Mouse (Mus musculus) stomach, embryonic 14.5 days (tissue): ENCODE data around the gene Acbd4. TPM values are rescaled to one million over a fixed set of nuclear protein-coding genes. Genes with fewer than 3 reads are reported as not detected.

ENCODE experiments used
- ATAC-seq: fragments of 200-750 bp; cut with Nextera tagmentation; 2 replicates; pipeline ENCODE4 v1.8.0; 2017; ENCODE audit warnings: low read depth, moderate TSS enrichment; ENCODE audit not compliant: insufficient number of reproducible peaks, insufficient read depth, low FRiP score
- H3K27ac ChIP-seq: fragments of 300-500 bp; sonication (generic); 2 replicates; pipeline ENCODE4 v1.5.1; 2014; ENCODE audit warnings: mild to moderate bottlenecking, low read length, moderate library complexity, mixed read lengths
- H3K27me3 ChIP-seq: fragments of 300-500 bp; sonication (generic); 2 replicates; pipeline ENCODE4 v1.6.1; 2014; ENCODE audit warnings: low read length, control low read depth, mixed read lengths; ENCODE audit not compliant: control insufficient read depth, insufficient read depth
- H3K36me3 ChIP-seq: fragments of 300-500 bp; sonication (generic); 2 replicates; pipeline ENCODE4 v1.6.1; 2014; ENCODE audit warnings: mild to moderate bottlenecking, control low read depth, low read length, moderate library complexity, mixed read lengths; ENCODE audit not compliant: control insufficient read depth, insufficient read depth
- H3K4me1 ChIP-seq: fragments of 300-500 bp; sonication (generic); 2 replicates; pipeline ENCODE4 v1.6.1; 2014; ENCODE audit warnings: low read length, control low read depth, mixed read lengths; ENCODE audit not compliant: control insufficient read depth, insufficient read depth
- H3K4me2 ChIP-seq: fragments of 300-500 bp; sonication (generic); replicated peaks from 2 replicates; pipeline ENCODE4 v1.6.1; 2014; ENCODE audit warnings: low read depth, low read length, control low read depth
- H3K4me3 ChIP-seq: fragments of 300-500 bp; sonication (generic); 2 replicates; pipeline ENCODE4 v1.5.1; 2014; ENCODE audit warnings: low read depth, low read length, control low read depth
- H3K9ac ChIP-seq: fragments of 300-500 bp; sonication (generic); replicated peaks from 2 replicates; pipeline ENCODE4 v1.6.1; 2014; ENCODE audit warnings: low read depth, mild to moderate bottlenecking, control low read depth, low read length, moderate library complexity, mixed read lengths
- H3K9me3 ChIP-seq: fragments of 300-500 bp; sonication (generic); 2 replicates; pipeline ENCODE4 v1.6.1; 2016; ENCODE audit warnings: low read depth, low read length, control low read depth; ENCODE audit not compliant: control insufficient read depth
- WGBS: fragments of 180-500 bp; shearing (Covaris S2); extraction: QIAGEN DNeasy Blood & Tissue Kit; methylation state at CpG from one replicate; pipeline ENCODE4 v1.1.7; 2014; 5-methylcytosine and 5-hydroxymethylcytosine counted together
- polyA plus RNA-seq: library from polyadenylated mRNA; unstranded; fragments of >200 nt; fragmentation: Nextera tagmentation; extraction: Ambion mirVana; gene quantifications from 2 replicates; pipeline ENCODE4 v1.2.1, GENCODE M21; 2014

The Acbd4 gene
- polyA plus RNA-seq, 1 experiment from 2014 or later: 17.7 TPM

DNA sequence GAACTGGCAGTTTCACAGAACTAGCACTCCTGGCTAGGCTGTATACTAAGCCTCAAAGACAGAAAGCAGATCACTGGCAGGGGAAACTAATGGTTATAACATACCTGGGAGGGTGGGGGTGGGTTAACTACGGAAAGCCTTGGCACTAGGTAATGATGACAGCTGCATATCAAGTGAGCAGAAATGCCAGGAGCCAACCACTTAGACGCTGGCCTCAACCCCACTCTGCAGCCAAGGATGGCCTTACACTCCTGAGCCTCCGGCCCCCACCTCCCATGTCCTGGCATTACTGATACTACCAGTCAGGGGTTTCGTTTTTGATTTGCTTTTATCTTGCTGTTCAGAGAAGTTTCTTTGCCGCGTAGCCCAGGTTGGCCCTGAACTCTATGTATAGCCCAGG, 5.7 kb upstream of the Acbd4 start:
- no peaks in the 10 kb centered on the region for H3K36me3 ChIP-seq
- no peak overlapping the region for H3K9ac ChIP-seq
- no peak overlapping the region for H3K27ac ChIP-seq
- peaks cover 5% of the 10 kb centered on the region; the same call in 1 of the 2 replicates for H3K27me3 ChIP-seq
- no peaks in the 10 kb centered on the region for H3K9me3 ChIP-seq
- H3K4me3 ChIP-seq: no peak overlapping the region
- no peak for ATAC-seq
- 91% methylated on average over 6 of the region's 6 CpGs for WGBS
- peaks cover 9% of the 10 kb centered on the region for H3K4me1 ChIP-seq
- no peak overlapping the region for H3K4me2 ChIP-seq

GRCm38 (mm10) chr11:103096979-103097894, 4.2 kb upstream of the Acbd4 start:
- Histone ChIP-seq H3K36me3 (no peaks in the 10 kb centered on the region), H3K4me1 (peaks cover 11% of the 10 kb centered on the region), H3K9me3 (no peaks in the 10 kb centered on the region), H3K9ac (no peak overlapping the region), H3K27ac (peak overlapping the region; percentile 85), H3K4me3 (peak overlapping the region; percentile 12; the same call in 1 of the 2 replicates), H3K27me3 (peaks cover 5% of the 10 kb centered on the region; the same call in 1 of the 2 replicates), H3K4me2 (peak overlapping the region; percentile 35)
- peak; percentile 17; the same call in 1 of the 2 replicates for ATAC-seq
- 16% methylated on average over 22 of the region's 22 CpGs for WGBS

GRCm38 (mm10) chr11:103098531-103099190, 2.8 kb upstream of the Acbd4 start:
- Histone ChIP-seq H3K36me3 (no peaks in the 10 kb centered on the region), H3K27me3 (peaks cover 5% of the 10 kb centered on the region; the same call in 1 of the 2 replicates), H3K9me3 (no peaks in the 10 kb centered on the region), H3K27ac (no peak overlapping the region), H3K4me3 (no peak overlapping the region), H3K4me1 (peaks cover 11% of the 10 kb centered on the region), H3K4me2 (no peak overlapping the region), H3K9ac (no peak overlapping the region)
- 79% methylated on average over 11 of the region's 11 CpGs for WGBS
- ATAC-seq: no peak

GRCm38 (mm10) chr11:103099352-103099940, 2.0 kb upstream of the Acbd4 start:
- peaks cover 11% of the 10 kb centered on the region for H3K4me1 ChIP-seq
- no peaks in the 10 kb centered on the region for H3K36me3 ChIP-seq
- no peak overlapping the region for H3K4me2 ChIP-seq
- no peak overlapping the region for H3K27ac ChIP-seq
- no peaks in the 10 kb centered on the region for H3K9me3 ChIP-seq
- 61% methylated on average over 12 of the region's 12 CpGs for WGBS
- no peak overlapping the region for H3K4me3 ChIP-seq
- H3K9ac ChIP-seq: no peak overlapping the region
- ATAC-seq: no peak
- peaks cover 5% of the 10 kb centered on the region; the same call in 1 of the 2 replicates for H3K27me3 ChIP-seq

- WGBS: 73% methylated on average over 8 of the region's 8 CpGs
- no peaks in the 10 kb centered on the region for H3K36me3 ChIP-seq
- no peak overlapping the region for H3K4me2 ChIP-seq
- no peak overlapping the region for H3K9ac ChIP-seq
- H3K4me1 ChIP-seq: peaks cover 11% of the 10 kb centered on the region
- ATAC-seq: no peak
- H3K4me3 ChIP-seq: no peak overlapping the region
- no peak overlapping the region for H3K27ac ChIP-seq
- no peaks in the 10 kb centered on the region for H3K9me3 ChIP-seq
- peaks cover 5% of the 10 kb centered on the region; the same call in 1 of the 2 replicates for H3K27me3 ChIP-seq
Measured at GRCm38 (mm10) chr11:103100361-103100760, 1.1 kb upstream of the Acbd4 start.

GRCm38 (mm10) chr11:103101866-103102501, 502 bp downstream of the Acbd4 start:
- H3K27ac ChIP-seq: no peak overlapping the region
- peak overlapping the region; percentile 55 for H3K4me3 ChIP-seq

GRCm38 (mm10) chr11:103102725-103103349, 1.4 kb downstream of the Acbd4 start:
- peak overlapping the region; percentile 55 for H3K4me3 ChIP-seq
- H3K27me3 ChIP-seq: peaks cover 5% of the 10 kb centered on the region; the same call in 1 of the 2 replicates
- H3K27ac ChIP-seq: no peak overlapping the region
- no peak overlapping the region for H3K9ac ChIP-seq
- H3K4me1 ChIP-seq: 0 out of 2 replicates have a peak, but pooled peaks cover 2% of the 10 kb centered on the region
- H3K36me3 ChIP-seq: no peaks in the 10 kb centered on the region
- no peaks in the 10 kb centered on the region for H3K9me3 ChIP-seq
- H3K4me2 ChIP-seq: peak overlapping the region; percentile 91
- peak; percentile 89 for ATAC-seq
- WGBS: 1% methylated on average over 35 of the region's 35 CpGs

More at GRCm38 (mm10) chr11:103101866-103102501, 502 bp downstream of the Acbd4 start:
- Histone ChIP-seq H3K4me2 (peak overlapping the region; percentile 91), H3K27me3 (peaks cover 5% of the 10 kb centered on the region; the same call in 1 of the 2 replicates), H3K9ac (peak overlapping the region; percentile 25; the same call in 1 of the 2 replicates), H3K36me3 (no peaks in the 10 kb centered on the region), H3K4me1 (peaks cover 7% of the 10 kb centered on the region), H3K9me3 (no peaks in the 10 kb centered on the region)
- WGBS: 2% methylated on average over 30 of the region's 30 CpGs
- peak; percentile 7; the same call in 1 of the 2 replicates for ATAC-seq
